Mouse (Mus musculus): ENCODE results near the gene Pbxip1. TPM values are rescaled to one million over a fixed set of nuclear protein-coding genes. Genes with fewer than 3 reads are reported as not detected.

Pbxip1 gene
- 13.0 and 19.2 TPM in 2 replicates for polyA plus RNA-seq (2016; fragmentation: Nextera tagmentation; extraction: Ambion mirVana)

DNA sequence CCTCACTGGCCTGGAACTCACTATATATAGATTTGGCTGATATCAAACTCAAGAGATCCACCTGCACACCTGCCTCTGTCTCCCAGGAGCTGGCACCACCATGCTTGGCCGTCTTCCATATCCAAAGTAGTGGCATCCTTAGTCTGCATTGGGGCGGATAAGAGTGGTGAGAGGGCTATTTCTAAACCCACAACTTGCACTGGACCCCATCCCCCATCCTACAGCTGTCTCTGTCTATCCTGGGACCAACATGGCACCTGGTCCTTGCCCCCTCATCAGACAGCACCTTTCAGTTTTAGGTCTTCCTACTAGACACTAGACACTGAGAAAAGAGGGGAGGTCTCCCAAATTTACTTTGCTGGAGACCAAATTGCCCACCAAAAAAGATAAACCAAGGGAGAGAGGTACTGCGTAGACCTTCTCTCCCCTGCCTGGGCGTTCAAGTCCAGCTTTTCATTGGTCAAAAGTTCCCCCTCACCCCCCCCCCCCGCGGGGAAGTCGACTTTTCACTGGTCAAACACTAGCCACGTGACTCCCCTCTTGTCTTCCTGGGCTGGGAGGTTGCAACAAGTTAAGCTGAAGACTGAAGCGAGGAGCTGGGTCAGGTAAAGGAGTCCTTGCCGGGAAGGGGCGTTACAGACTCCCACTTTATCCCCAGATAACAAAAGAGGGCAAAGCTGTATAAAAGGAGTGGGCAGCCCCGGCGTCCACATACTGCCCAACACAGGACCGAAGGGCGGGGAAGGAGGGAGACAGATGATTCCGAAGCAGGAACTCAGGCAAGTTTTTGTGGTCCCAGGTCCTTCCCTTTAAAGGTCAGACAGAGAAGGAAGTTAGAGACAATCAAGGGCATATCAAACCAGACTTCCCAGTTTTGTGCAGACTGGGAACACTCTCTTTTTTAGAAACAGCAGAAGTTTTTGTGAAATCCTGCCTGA, at the start of gene Pbxip1:
Pbxip1 (plus strand) TSS at position 531 of the 938 bp plus-strand sequence.
- Histone ChIP-seq H3K9me3 (replicated peaks) (no peaks in the 10 kb centered on the region), H3K4me3 (peak within 1 kb of the TSS; percentile 65), H3K27ac (peak within 1 kb of the TSS; percentile 83), H3K4me1 (peaks cover 38% of the 10 kb centered on the region), H3K36me3 (peaks cover 42% of the 10 kb centered on the region), H3K27me3 (ENCODE audit: low read depth, poor library complexity, severe bottlenecking) (no peaks in the 10 kb centered on the region)
- DNase-seq (ENCODE audit: low spot score): peak; percentile 88
- 5% methylated on average over 16 of the region's 16 CpGs for WGBS

GRCm38 (mm10) chr3:89387632-89388031, 48.9 kb upstream of the Pbxip1 start:
- Histone ChIP-seq H3K4me1 (peaks cover 80% of the 10 kb centered on the region), H3K4me3 (no peak overlapping the region), H3K27me3 (ENCODE audit: low read depth, poor library complexity, severe bottlenecking) (peaks cover 49% of the 10 kb centered on the region), H3K27ac (no peak overlapping the region), H3K9me3 (replicated peaks) (no peaks in the 10 kb centered on the region), H3K36me3 (no peaks in the 10 kb centered on the region)
- DNase-seq (ENCODE audit: low spot score): no peak
- WGBS: 73% methylated on average over 11 of the region's 11 CpGs

- Histone ChIP-seq H3K27me3 (ENCODE audit: low read depth, poor library complexity, severe bottlenecking) (peaks cover 56% of the 10 kb centered on the region), H3K4me3 (no peak overlapping the region), H3K9me3 (replicated peaks) (no peaks in the 10 kb centered on the region), H3K4me1 (peaks cover 87% of the 10 kb centered on the region), H3K27ac (no peak overlapping the region), H3K36me3 (no peaks in the 10 kb centered on the region)
- no peak for DNase-seq (ENCODE audit: low spot score)
- WGBS: 69% methylated on average over 11 of the region's 11 CpGs
These were observed 48.2 kb upstream of the Pbxip1 start for GRCm38 (mm10) chr3:89388134-89388881.

- 68% methylated on average over 6 of the region's 6 CpGs for WGBS
- Histone ChIP-seq H3K27me3 (ENCODE audit: low read depth, poor library complexity, severe bottlenecking) (peaks cover 56% of the 10 kb centered on the region), H3K4me3 (no peak overlapping the region), H3K27ac (no peak overlapping the region), H3K4me1 (peaks cover 95% of the 10 kb centered on the region), H3K36me3 (no peaks in the 10 kb centered on the region), H3K9me3 (replicated peaks) (no peaks in the 10 kb centered on the region)
- no peak for DNase-seq (ENCODE audit: low spot score)
These were observed 47.4 kb upstream of the Pbxip1 start for GRCm38 (mm10) chr3:89388901-89389740.

DNA sequence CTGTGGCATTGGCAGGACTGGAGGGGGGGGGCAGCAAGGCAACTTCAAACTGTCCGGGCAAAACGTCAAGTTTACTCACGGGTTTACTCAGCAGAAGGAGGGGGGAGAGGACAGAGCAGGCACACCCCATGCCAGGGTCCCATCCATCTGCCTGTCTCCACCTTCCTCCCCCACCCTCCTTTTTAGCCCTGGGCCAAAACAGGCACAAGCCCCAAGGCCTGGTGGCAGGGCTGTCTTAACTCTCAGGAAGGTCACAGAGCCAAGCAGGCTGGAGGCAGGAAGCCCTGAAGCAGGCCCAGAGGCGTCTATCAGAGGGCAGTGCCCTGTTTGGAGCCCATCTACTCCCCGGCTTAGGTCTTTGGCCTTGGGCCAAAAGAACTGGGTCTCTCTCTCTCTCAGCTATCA, 46.4 kb upstream of the Pbxip1 start:
- peaks cover 51% of the 10 kb centered on the region for H3K27me3 ChIP-seq (ENCODE audit: low read depth, poor library complexity, severe bottlenecking)
- no peaks in the 10 kb centered on the region for H3K9me3 ChIP-seq (replicated peaks)
- H3K4me1 ChIP-seq: peaks cover 96% of the 10 kb centered on the region
- no peak for DNase-seq (ENCODE audit: low spot score)
- WGBS: 55% methylated on average over 5 of the region's 5 CpGs
- H3K36me3 ChIP-seq: no peaks in the 10 kb centered on the region
- peak overlapping the region; percentile 88 for H3K27ac ChIP-seq
- no peak overlapping the region for H3K4me3 ChIP-seq

DNA sequence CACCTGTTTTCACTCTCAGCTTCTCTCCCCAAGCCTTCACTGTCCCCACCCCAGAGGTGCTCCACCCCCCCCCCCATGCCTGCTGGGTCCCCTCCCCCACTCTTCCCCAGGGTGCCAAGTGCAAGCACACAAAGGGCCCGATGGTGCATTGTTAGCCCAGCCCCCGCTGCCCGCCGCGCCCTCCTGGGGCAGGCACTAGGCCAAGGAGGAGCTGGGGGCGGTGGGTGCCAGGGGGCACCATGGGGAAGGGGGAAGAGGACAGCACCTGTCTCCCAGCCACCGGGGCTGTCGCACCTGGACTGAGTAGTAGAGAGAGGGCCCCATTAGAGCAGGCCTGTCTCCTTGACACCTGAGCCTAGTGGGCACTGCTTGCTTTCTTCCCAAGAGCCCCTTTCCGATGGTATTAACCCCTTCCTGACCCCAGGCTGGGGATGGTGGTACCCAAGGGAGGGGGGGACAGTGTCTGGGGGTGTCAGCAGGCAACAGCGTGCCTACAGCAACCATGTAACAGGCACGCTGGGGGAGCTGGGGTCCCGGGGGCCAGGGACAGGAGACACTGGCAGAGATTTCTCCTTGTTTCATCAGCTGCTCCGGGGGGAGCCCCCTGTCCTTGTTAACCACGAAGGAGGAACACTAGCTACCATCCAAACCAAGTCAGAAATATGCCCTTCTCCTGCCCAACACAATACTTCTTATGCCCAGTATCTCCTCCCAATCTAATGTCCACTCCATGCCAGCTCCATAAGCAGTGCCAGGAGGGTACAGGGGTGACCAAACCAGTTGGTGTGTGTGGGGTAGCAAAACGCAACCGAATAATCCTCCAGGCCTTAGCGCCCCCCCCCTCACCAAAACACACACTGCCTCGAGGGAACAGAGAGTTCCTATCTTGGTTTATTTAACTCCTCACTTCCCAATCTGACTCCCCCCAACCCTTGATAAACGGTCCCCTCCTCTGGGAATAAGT, 45.5 kb upstream of the Pbxip1 start:
- 14% methylated on average over 19 of the region's 19 CpGs for WGBS
- H3K36me3 ChIP-seq: no peaks in the 10 kb centered on the region
- H3K27ac ChIP-seq: peak overlapping the region; percentile 88
- no peak for DNase-seq (ENCODE audit: low spot score)
- H3K9me3 ChIP-seq (replicated peaks): no peaks in the 10 kb centered on the region
- H3K27me3 ChIP-seq (ENCODE audit: low read depth, poor library complexity, severe bottlenecking): peaks cover 44% of the 10 kb centered on the region
- H3K4me3 ChIP-seq: peak overlapping the region; percentile 59
- H3K4me1 ChIP-seq: peaks cover 96% of the 10 kb centered on the region

GRCm38 (mm10) chr3:89391663-89392511, 44.6 kb upstream of the Pbxip1 start:
- Histone ChIP-seq H3K4me1 (peaks cover 96% of the 10 kb centered on the region), H3K4me3 (peak overlapping the region; percentile 59), H3K27ac (peak overlapping the region; percentile 88), H3K9me3 (replicated peaks) (no peaks in the 10 kb centered on the region), H3K36me3 (no peaks in the 10 kb centered on the region), H3K27me3 (ENCODE audit: low read depth, poor library complexity, severe bottlenecking) (peaks cover 41% of the 10 kb centered on the region)
- WGBS: under 1% methylated on average over 56 of the region's 56 CpGs
- peak; percentile 68 for DNase-seq (ENCODE audit: low spot score)

DNA sequence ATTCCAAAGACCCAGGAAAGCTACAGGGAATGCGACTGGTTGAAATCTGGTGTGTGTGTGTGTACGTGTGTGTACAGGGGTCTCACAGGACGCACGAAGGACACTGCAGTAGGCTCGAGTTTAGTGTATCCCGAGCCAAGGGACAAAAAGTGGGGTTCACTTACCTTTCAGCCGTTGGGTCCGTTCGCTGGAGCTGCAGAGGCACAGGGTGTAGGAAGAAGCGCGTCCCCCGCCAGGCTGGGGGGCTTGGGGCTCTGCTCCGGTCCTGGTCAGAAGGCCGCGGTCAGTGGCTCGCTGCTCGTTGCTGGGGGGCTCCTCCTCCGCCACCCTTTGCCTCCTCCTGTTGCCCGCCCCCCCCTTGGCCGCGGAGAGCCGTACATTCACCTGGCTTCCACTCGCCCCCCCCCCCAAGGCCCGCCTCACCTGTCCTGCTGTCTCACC, 43.6 kb upstream of the Pbxip1 start:
- H3K27ac ChIP-seq: peak overlapping the region; percentile 88
- peak; percentile 50 for DNase-seq (ENCODE audit: low spot score)
- peak overlapping the region; percentile 59 for H3K4me3 ChIP-seq
- no peaks in the 10 kb centered on the region for H3K9me3 ChIP-seq (replicated peaks)
- H3K27me3 ChIP-seq (ENCODE audit: low read depth, poor library complexity, severe bottlenecking): peaks cover 38% of the 10 kb centered on the region
- peaks cover 87% of the 10 kb centered on the region for H3K4me1 ChIP-seq
- H3K36me3 ChIP-seq: no peaks in the 10 kb centered on the region
- 0% methylated on average over 20 of the region's 24 CpGs for WGBS

GRCm38 (mm10) chr3:89393605-89394004, 42.9 kb upstream of the Pbxip1 start:
- Histone ChIP-seq H3K27me3 (ENCODE audit: low read depth, poor library complexity, severe bottlenecking) (peaks cover 38% of the 10 kb centered on the region), H3K27ac (peak overlapping the region; percentile 88), H3K9me3 (replicated peaks) (no peaks in the 10 kb centered on the region), H3K36me3 (no peaks in the 10 kb centered on the region), H3K4me1 (peaks cover 80% of the 10 kb centered on the region), H3K4me3 (peak overlapping the region; percentile 59)
- peak; percentile 95 for DNase-seq (ENCODE audit: low spot score)
- WGBS: under 1% methylated on average over 15 of the region's 15 CpGs

DNA sequence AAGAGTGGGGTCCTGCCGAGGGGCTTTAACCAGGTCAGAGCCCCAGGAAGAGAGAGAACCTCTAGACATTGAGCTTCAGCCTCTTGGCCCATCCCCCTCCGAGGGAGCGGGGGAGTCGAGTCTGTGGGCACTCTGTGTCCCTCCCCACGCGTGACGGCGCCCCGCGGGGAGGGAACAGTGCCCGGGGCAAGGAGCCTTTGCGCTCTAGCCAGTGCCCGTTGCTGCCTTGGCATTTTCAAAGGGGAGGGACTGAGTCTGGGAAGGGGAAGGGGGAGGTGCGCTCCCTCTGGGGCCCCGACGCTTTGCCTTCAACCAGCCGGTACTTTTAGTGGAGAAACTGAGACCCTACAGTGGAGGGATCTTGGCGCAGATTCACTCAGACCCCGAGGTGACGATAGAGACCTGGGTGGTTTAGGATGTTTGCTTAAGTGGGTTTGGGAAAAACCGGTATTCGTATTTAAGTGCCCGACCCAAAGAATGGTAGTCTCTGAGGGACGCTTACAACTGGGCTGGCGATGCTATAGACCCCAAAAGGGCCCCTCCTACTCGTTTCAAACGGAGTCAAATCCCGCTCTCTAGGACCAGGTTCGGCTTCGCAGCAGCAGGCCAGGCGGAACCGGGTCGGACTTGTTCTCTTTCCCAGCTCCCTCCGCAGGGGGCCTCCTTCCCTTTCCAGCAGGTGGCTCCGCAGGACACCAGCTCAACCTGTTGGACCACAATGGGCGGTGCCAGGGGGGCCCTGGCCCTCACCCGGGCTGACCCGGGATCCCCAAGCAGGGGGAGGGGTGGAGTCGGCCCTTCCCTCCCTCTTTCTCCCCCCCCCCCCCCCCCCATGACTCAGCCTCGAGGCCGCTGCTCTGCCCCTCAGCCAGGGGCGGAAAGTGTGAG, 42.3 kb upstream of the Pbxip1 start, which contains the start of gene Zbtb7b:
Zbtb7b (minus strand) TSS at position 771 of the 888 bp plus-strand sequence.
- peak; percentile 76 for DNase-seq (ENCODE audit: low spot score)
- Histone ChIP-seq H3K4me3 (peak within 1 kb of the TSS; percentile 59), H3K9me3 (replicated peaks) (no peaks in the 10 kb centered on the region), H3K27me3 (ENCODE audit: low read depth, poor library complexity, severe bottlenecking) (peaks cover 37% of the 10 kb centered on the region), H3K4me1 (peaks cover 74% of the 10 kb centered on the region), H3K27ac (peak within 1 kb of the TSS; percentile 88), H3K36me3 (no peaks in the 10 kb centered on the region)
- WGBS: under 1% methylated on average over 42 of the region's 42 CpGs

All from limb, embryonic 10.5 days (tissue).